Mouse (Mus musculus) brain, embryonic 14.5 days (tissue): ENCODE measurements around the gene Slc25a15. TPM values are rescaled to one million over a fixed set of nuclear protein-coding genes. Genes with fewer than 3 reads are reported as not detected.

Experiments used
- DNase-seq: peaks from one replicate; pipeline ENCODE4 v3.0.0-alpha.2; 2011; ENCODE audit warnings: low read depth
- CTCF ChIP-seq: fragments of 200-500 bp; IDR thresholded peaks from 2 replicates; pipeline ENCODE4 v1.5.1; 2012; ENCODE audit warnings: inconsistent platforms, mild to moderate bottlenecking, moderate library complexity, borderline replicate concordance; ENCODE audit not compliant: insufficient read depth, insufficient read length; ENCODE audit errors: extremely low read depth
- POLR2A ChIP-seq: fragments of 200-500 bp; IDR thresholded peaks from 2 replicates; pipeline ENCODE4 v1.6.1; 2012; ENCODE audit warnings: mild to moderate bottlenecking, inconsistent platforms, borderline replicate concordance; ENCODE audit not compliant: poor library complexity, insufficient read depth, insufficient read length, severe bottlenecking; ENCODE audit errors: extremely low read depth
- polyA plus RNA-seq: library from polyadenylated mRNA; depleted of rRNA; stranded (reverse); fragments of >200 nt; gene quantifications from 2 replicates; pipeline ENCODE4 v1.2.3, GENCODE M21; 2012; rRNA removed

Gene Slc25a15
- polyA plus RNA-seq, 1 experiment: 6.3 TPM

DNA sequence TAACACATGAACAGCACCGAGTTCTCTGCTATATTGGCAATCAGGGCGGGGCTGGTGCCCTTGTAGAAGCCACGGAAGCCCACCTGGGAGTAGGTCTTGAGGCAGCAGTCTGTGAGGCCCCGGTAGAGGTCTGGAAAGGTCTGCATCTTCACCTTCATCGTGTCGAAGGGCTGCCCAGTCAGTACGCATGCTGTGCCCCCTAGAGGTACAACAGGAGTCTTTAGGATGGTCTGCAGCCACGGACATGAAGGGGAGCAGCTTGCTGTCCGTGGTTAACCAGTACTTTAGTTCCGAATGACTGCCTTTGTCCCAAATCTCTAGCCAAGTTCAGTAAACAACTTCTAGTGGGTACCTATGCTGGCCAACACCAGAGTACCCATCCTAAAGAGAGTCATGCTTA, 8.5 kb downstream of the Slc25a15 start:
- DNase-seq: no peak
- no peak for TF ChIP-seq CTCF
- TF ChIP-seq POLR2A: no peak

- TF ChIP-seq CTCF: no peak
- TF ChIP-seq POLR2A: no peak
- no peak for DNase-seq
These were observed 13.2 kb downstream of the Slc25a15 start for GRCm38 (mm10) chr8:22385158-22385557.

GRCm38 (mm10) chr8:22382824-22383595, 15.4 kb downstream of the Slc25a15 start:
- no peak for DNase-seq

DNA sequence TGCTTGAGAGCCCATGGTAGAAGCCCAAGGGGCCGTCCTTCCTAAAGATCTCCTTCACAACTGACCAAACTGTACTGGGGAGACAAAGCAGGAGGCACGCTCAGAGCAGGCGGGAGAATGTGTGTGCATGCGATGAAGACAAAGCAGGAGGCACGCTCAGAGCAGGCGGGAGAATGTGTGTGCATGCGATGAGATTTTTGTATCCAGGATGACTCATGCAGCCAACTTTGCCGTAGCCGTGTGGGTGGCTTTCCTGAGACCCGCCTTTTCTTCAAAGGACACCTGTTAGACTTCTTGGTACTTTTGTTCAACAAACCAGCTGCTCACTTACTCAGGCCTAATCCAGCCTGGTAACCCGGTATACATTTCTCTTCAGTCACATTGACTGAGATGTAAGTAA, 17.5 kb downstream of the Slc25a15 start:
- TF ChIP-seq CTCF: no peak
- no peak for TF ChIP-seq POLR2A
- no peak for DNase-seq

More at GRCm38 (mm10) chr8:22382824-22383595, 15.4 kb downstream of the Slc25a15 start:
- TF ChIP-seq CTCF (peak; percentile 6; the same call in 1 of the 2 replicates), POLR2A (no peak)

GRCm38 (mm10) chr8:22376903-22377302, 21.5 kb downstream of the Slc25a15 start:
- TF ChIP-seq CTCF (peak; percentile 69), POLR2A (no peak)
- DNase-seq: peak; percentile 57

DNA sequence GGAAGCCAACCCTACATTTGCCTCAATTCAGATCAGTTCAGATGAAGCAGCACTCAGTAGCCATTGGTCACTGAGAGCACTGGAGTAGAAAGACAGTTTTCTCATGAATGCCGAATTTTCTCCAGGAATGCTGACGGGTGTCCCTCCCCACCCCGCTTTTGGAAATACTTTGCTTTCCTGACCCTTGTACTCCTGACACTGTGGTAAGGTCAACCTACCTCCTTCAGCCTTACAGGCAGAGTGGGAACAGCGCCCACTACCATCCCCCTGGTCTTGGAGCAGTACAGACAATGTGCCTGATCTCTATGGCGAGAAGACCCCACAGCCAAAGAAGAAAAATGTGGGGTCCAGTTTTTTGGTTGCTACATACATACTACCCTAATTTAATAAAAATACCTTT, 22.1 kb downstream of the Slc25a15 start:
- TF ChIP-seq POLR2A (no peak), CTCF (no peak)

GRCm38 (mm10) chr8:22359882-22360281, 38.5 kb downstream of the Slc25a15 start:
- TF ChIP-seq POLR2A: no peak
- DNase-seq: no peak

More for the DNA sequence above, 22.1 kb downstream of the Slc25a15 start:
- no peak for DNase-seq

DNA sequence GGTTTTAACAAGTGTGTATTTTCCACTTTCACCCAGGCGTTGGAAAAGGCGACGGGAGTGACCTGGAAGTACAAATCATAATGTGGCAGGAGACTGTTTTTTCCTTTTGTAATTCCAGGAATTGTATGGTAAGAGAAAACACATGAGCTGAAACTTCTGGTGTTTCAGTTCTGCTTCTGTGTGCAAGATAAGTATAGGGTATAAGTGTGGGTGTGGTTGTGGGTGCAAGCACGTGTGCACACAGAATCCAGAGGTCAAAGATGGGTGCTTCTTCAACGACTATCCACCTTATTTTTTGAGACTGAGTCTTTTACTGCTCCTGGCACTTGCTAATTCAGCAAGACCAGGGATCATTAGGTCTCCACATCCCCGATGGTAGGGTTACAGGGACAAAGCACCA, 39.0 kb downstream of the Slc25a15 start:
- TF ChIP-seq POLR2A (no peak), CTCF (no peak)
- no peak for DNase-seq

DNA sequence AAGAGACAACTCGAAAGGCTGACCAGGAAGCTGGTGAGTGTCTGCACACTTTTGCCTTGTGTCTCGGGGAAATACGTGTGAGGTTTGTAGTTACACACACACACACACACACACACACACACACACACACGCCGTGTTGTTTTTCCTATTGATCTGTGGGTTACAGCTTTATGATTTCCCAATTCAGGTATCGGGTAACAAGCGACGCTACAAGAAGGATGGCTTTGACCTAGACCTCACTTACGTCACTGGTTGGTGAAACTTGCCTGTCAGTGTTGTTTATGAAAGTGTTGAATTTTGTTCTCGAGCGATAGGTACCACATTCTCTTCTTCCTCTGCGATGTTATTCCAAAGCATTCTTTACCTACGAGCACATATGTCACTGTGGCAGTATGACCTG, 63.0 kb downstream of the Slc25a15 start:
- DNase-seq: no peak

More for the DNA sequence above, 63.0 kb downstream of the Slc25a15 start:
- no peak for TF ChIP-seq POLR2A
- TF ChIP-seq CTCF: no peak

Other genes with a start within 250 kb of the Slc25a15 start
- gene Nek3, start 232.2 kb downstream of the Slc25a15 start, polyA plus RNA-seq: 7.6 and 7.7 TPM in 2 replicates
- 16.7 and 23.6 TPM in 2 replicates for gene Ckap2, start 212.8 kb downstream of the Slc25a15 start, polyA plus RNA-seq
- gene Vps36, start 205.8 kb downstream of the Slc25a15 start, polyA plus RNA-seq: 21.3 and 29.2 TPM in 2 replicates
- gene Thsd1, start 171.3 kb downstream of the Slc25a15 start, polyA plus RNA-seq: 7.3 and 8.8 TPM in 2 replicates
- 0.03 TPM in 1 of 2 replicates, not detected in the other for gene Tpte, start 115.2 kb downstream of the Slc25a15 start, polyA plus RNA-seq
- 16.0 and 18.5 TPM in 2 replicates for gene Mrps31, start 12.8 kb upstream of the Slc25a15 start, polyA plus RNA-seq